9 mouse cellular contexts compared by ENCODE assay signal in genomic region chr3:102009926-102010381, GRCm38 (mm10). TPM values are rescaled to one million over a fixed set of nuclear protein-coding genes. Genes with fewer than 3 reads are reported as not detected.
DNase-seq lines count a peak whose midpoint lies in the region; ATAC-seq lines count a peak whose summit lies in the region.
"Had no signal": no experiment of that assay in that cellular context is flagged by ENCODE, and none has a peak within 500 bp of the region (broad histone marks: within the 10 kb centered on the region; RNA-seq: fewer than 3 reads in every experiment).

Nhlh2 (plus strand) TSS chr3:102010076.

- no peaks in the 10 kb centered on the region for H3K9me3 ChIP-seq in embryonic facial prominence, embryonic 13.5 days
- H3K9me3 ChIP-seq in hindbrain, embryonic 14.5 days (ENCODE audit: control insufficient read depth, low read length): no peaks in the 10 kb centered on the region
- no peaks in the 10 kb centered on the region for H3K9me3 ChIP-seq in neural tube, embryonic 11.5 days (ENCODE audit: control insufficient read depth, low read length)

- 5% methylated on average over 2 of the region's 2 CpGs for WGBS in embryonic facial prominence, embryonic 13.5 days
- WGBS in hindbrain, embryonic 14.5 days: 7% methylated on average over 2 of the region's 2 CpGs
- WGBS in neural tube, embryonic 11.5 days: 17% methylated on average over 2 of the region's 2 CpGs

- peaks cover 73% of the 10 kb centered on the region for H3K27me3 ChIP-seq in embryonic facial prominence, embryonic 13.5 days
- no peaks in the 10 kb centered on the region; the same call in 1 of the 2 replicates for H3K27me3 ChIP-seq in hindbrain, embryonic 14.5 days (ENCODE audit: control insufficient read depth, insufficient read depth, low read length)
- H3K27me3 ChIP-seq in neural tube, embryonic 11.5 days (ENCODE audit: control insufficient read depth, insufficient read depth, low read length): peaks cover 20% of the 10 kb centered on the region

- no peak within 1 kb of the TSS for H3K4me2 ChIP-seq in embryonic facial prominence, embryonic 13.5 days
- H3K4me2 ChIP-seq in hindbrain, embryonic 14.5 days (replicated peaks): peak within 1 kb of the TSS; percentile 68
- H3K4me2 ChIP-seq in neural tube, embryonic 11.5 days (ENCODE audit: low read depth): peak within 1 kb of the TSS; percentile 18

- DNase-seq in cerebellum, adult 9-11 months: peak; percentile 48
- DNase-seq in hindbrain, embryonic 14.5 days (ENCODE audit: low spot score): peak; percentile 67
- DNase-seq in neural tube, embryonic 11.5 days (ENCODE audit: low spot score): peak; percentile 35
- DNase-seq in right cerebral cortex, postnatal 36 days (ENCODE audit: low spot score in 2 of 2): no peak
- no peak for DNase-seq in left cerebral cortex, adult 9 months (ENCODE audit: low spot score in 2 of 2)
- DNase-seq in right cerebral cortex, postnatal 14 days: no peak
- DNase-seq: kidney, postnatal 25 days had no signal

- peaks cover 21% of the 10 kb centered on the region for H3K4me1 ChIP-seq in embryonic facial prominence, embryonic 13.5 days
- no peaks in the 10 kb centered on the region; the same call in none of the 2 replicates for H3K4me1 ChIP-seq in hindbrain, embryonic 14.5 days (replicated peaks; ENCODE audit: control insufficient read depth, insufficient read depth, low read length)
- H3K4me1 ChIP-seq in neural tube, embryonic 11.5 days (ENCODE audit: control insufficient read depth, insufficient read depth, low read length): 0 out of 2 replicates have a peak, but pooled peaks cover 5% of the 10 kb centered on the region

- H3K9ac ChIP-seq in embryonic facial prominence, embryonic 13.5 days: no peak within 1 kb of the TSS
- H3K9ac ChIP-seq in hindbrain, embryonic 14.5 days: peak within 1 kb of the TSS; percentile 98
- H3K9ac ChIP-seq in neural tube, embryonic 11.5 days (ENCODE audit: low read length): peak within 1 kb of the TSS; percentile 62

- H3K4me3 ChIP-seq in embryonic facial prominence, embryonic 13.5 days: peak within 1 kb of the TSS; percentile 35
- H3K4me3 ChIP-seq in hindbrain, embryonic 14.5 days (replicated peaks; ENCODE audit: low read length): peak within 1 kb of the TSS; percentile 65
- H3K4me3 ChIP-seq in neural tube, embryonic 11.5 days (ENCODE audit: low read depth, low read length): peak within 1 kb of the TSS; percentile 56

- no peak within 1 kb of the TSS for H3K27ac ChIP-seq in embryonic facial prominence, embryonic 13.5 days
- peak within 1 kb of the TSS; percentile 99 for H3K27ac ChIP-seq in hindbrain, embryonic 14.5 days
- peak within 1 kb of the TSS; percentile 98 for H3K27ac ChIP-seq in neural tube, embryonic 11.5 days (ENCODE audit: low read depth, low read length)

- H3K36me3 ChIP-seq in embryonic facial prominence, embryonic 13.5 days: no peaks in the 10 kb centered on the region
- H3K36me3 ChIP-seq in hindbrain, embryonic 14.5 days (replicated peaks; ENCODE audit: control insufficient read depth, insufficient read depth): 0 out of 2 replicates have a peak, but pooled peaks cover 4% of the 10 kb centered on the region
- no peaks in the 10 kb centered on the region for H3K36me3 ChIP-seq in neural tube, embryonic 11.5 days (ENCODE audit: control insufficient read depth, insufficient read depth, low read length)

- ATAC-seq in embryonic facial prominence, embryonic 13.5 days (ENCODE audit: insufficient number of reproducible peaks, insufficient read depth, low FRiP score, low TSS enrichment, low read depth): no peak
- ATAC-seq in hindbrain, embryonic 14.5 days (ENCODE audit: low FRiP score): peak; percentile 49
- ATAC-seq in neural tube, embryonic 11.5 days (ENCODE audit: insufficient read depth, low FRiP score, low TSS enrichment): no peak

RNA-seq across cellular contexts. Expression of gene Nhlh2, which starts in this region (rescaled TPM):
- polyA plus RNA-seq in embryonic facial prominence, embryonic 13.5 days (2015; fragmentation: Nextera tagmentation; extraction: Ambion mirVana): 2.5 and 4.2 TPM in 2 replicates
- polyA plus RNA-seq in hindbrain, embryonic 14.5 days (2014; fragmentation: Nextera tagmentation; extraction: Ambion mirVana): 27.2 and 29.4 TPM in 2 replicates
- polyA plus RNA-seq in neural tube, embryonic 11.5 days (2014; fragmentation: Nextera tagmentation; extraction: Ambion mirVana): 94.0 and 109 TPM in 2 replicates
- polyA plus RNA-seq: lung, embryonic 14.5 days had no signal

Comparison
In these comparisons a context has a peak if more than half of its experiments do, and no peak if none do; other contexts are left out.
1. DNase-seq: peak in cerebellum, adult 9-11 months (single experiment), hindbrain, embryonic 14.5 days (single experiment) and neural tube, embryonic 11.5 days (single experiment); none in right cerebral cortex, postnatal 36 days (0 of 2), left cerebral cortex, adult 9 months (0 of 2) and right cerebral cortex, postnatal 14 days (single experiment).
2. Peak in every context shown above with its lines, with median percentiles within 50 percentile points of each other: H3K4me3 ChIP-seq.